Mouse (Mus musculus) neural tube, embryonic 10.5 days (tissue): ENCODE measurements around the gene Psmd14.

Source experiments
- DNase-seq: peaks from one replicate; pipeline ENCODE4 v3.0.0-alpha.2; 2017; ENCODE audit warnings: low spot score; ENCODE audit errors: extremely low spot score

The Psmd14 gene

GRCm38 (mm10) chr2:61811507-61812421 is 100.3 kb downstream of the Psmd14 start:
- peak; percentile 83 for DNase-seq

- peak; percentile 68 for DNase-seq
Measured at GRCm38 (mm10) chr2:61812536-61812935, 101.0 kb downstream of the Psmd14 start.

- DNase-seq: peak; percentile 32
Measured at GRCm38 (mm10) chr2:61813106-61813505, 101.6 kb downstream of the Psmd14 start.

GRCm38 (mm10) chr2:61813521-61813920 is 102.0 kb downstream of the Psmd14 start:
- no peak for DNase-seq

GRCm38 (mm10) chr2:61814548-61815473 is 103.3 kb downstream of the Psmd14 start:
- DNase-seq: peak; percentile 70

GRCm38 (mm10) chr2:61815583-61816313 is 104.3 kb downstream of the Psmd14 start:
- DNase-seq: peak; percentile 83

GRCm38 (mm10) chr2:61818197-61818596 is 106.7 kb downstream of the Psmd14 start:
- DNase-seq: no peak

- no peak for DNase-seq
Measured at GRCm38 (mm10) chr2:61820203-61820602, 108.7 kb downstream of the Psmd14 start.

- DNase-seq: no peak
Measured at GRCm38 (mm10) chr2:61823426-61824140, 112.1 kb downstream of the Psmd14 start.

- DNase-seq: no peak
Measured at GRCm38 (mm10) chr2:61837243-61837806, 125.8 kb downstream of the Psmd14 start.
